Mouse (Mus musculus) CH12.LX (cell line): ENCODE results near the gene Iscu. TPM values are rescaled to one million over a fixed set of nuclear protein-coding genes. Genes with fewer than 3 reads are reported as not detected.
A peak's percentile ranks its signal among the peaks of the same experiment; 100 is the strongest.

Experiments used
- DNase-seq: peaks from one replicate; pipeline ENCODE4 v3.0.0-alpha.2; 2013; ENCODE audit errors: extremely low read depth
- H3K27ac ChIP-seq: 2 replicates; pipeline ENCODE4 v1.5.1; 2012; ENCODE audit warnings: low read depth, mild to moderate bottlenecking, control low read depth, moderate library complexity; ENCODE audit not compliant: insufficient read depth
- H3K27me3 ChIP-seq: replicated peaks from 2 replicates; pipeline ENCODE3; 2012; ENCODE audit warnings: inconsistent platforms
- H3K36me3 ChIP-seq, 2 experiments: replicated peaks in 1 of 2; 2 replicates each; pipeline versions ENCODE3 to v1.6.1; 2012; ENCODE audit warnings: inconsistent platforms in 1 of 2, low read length in 1 of 2, mild to moderate bottlenecking in 1 of 2, mixed read lengths in 1 of 2, moderate library complexity in 1 of 2; ENCODE audit not compliant: control insufficient read depth in 1 of 2, insufficient read depth in 1 of 2
- H3K4me1 ChIP-seq, 2 experiments: 2 replicates each; pipeline ENCODE4 v1.6.1; 2012; ENCODE audit warnings: inconsistent platforms in 1 of 2, moderate library complexity in 1 of 2; ENCODE audit not compliant: insufficient read depth in 2 of 2, control insufficient read depth in 1 of 2
- H3K4me2 ChIP-seq: 2 replicates; pipeline ENCODE4 v1.6.1; 2012; ENCODE audit warnings: low read depth, mild to moderate bottlenecking, control low read depth; ENCODE audit not compliant: poor library complexity, insufficient read depth, severe bottlenecking
- H3K4me3 ChIP-seq, 3 experiments: fragments of 150-350 bp in 1 of 3; sonication (generic) in 1 of 3; replicated peaks in 1 of 3; 2 replicates each; pipeline versions ENCODE3 to v1.5.1; 2011 to 2012; ENCODE audit warnings: low read depth in 2 of 3, low read length in 2 of 3, mild to moderate bottlenecking in 2 of 3, moderate library complexity in 2 of 3, control low read depth in 1 of 3, improper control_type of control experiment in 1 of 3, inconsistent platforms in 1 of 3, mixed read lengths in 1 of 3; ENCODE audit not compliant: poor library complexity in 1 of 3
- H3K79me2 ChIP-seq: replicated peaks from 2 replicates; pipeline ENCODE4 v1.6.1; 2012; ENCODE audit warnings: mild to moderate bottlenecking, moderate library complexity; ENCODE audit not compliant: control insufficient read depth, poor library complexity, insufficient read depth, severe bottlenecking; ENCODE audit errors: extremely low read depth
- H3K9ac ChIP-seq: 2 replicates; pipeline ENCODE4 v1.6.1; 2012; ENCODE audit warnings: low read depth, mild to moderate bottlenecking, control low read depth, moderate library complexity; ENCODE audit not compliant: insufficient read depth
- H3K9me3 ChIP-seq: replicated peaks from 2 replicates; pipeline ENCODE3; 2012; ENCODE audit warnings: low read length, inconsistent platforms, mixed read lengths
- BHLHE40 ChIP-seq: IDR thresholded peaks from 2 replicates; pipeline ENCODE4 v1.6.1; 2011; ENCODE audit warnings: mild to moderate bottlenecking, low read depth, low read length, improper control_type of control experiment
- CTCF ChIP-seq, 2 experiments: IDR thresholded peaks in 1 of 2; conservative IDR thresholded peaks in 1 of 2; 2 replicates each; pipeline ENCODE4 v1.5.1; 2011 to 2012; ENCODE audit warnings: low read depth in 2 of 2, low read length in 2 of 2, improper control_type of control experiment in 1 of 2, inconsistent platforms in 1 of 2, mild to moderate bottlenecking in 1 of 2, moderate library complexity in 1 of 2
- E2F4 ChIP-seq: IDR thresholded peaks from 2 replicates; pipeline ENCODE4 v1.6.1; 2011; ENCODE audit warnings: low read depth, low read length, improper control_type of control experiment; ENCODE audit not compliant: insufficient replicate concordance
- EP300 ChIP-seq: IDR thresholded peaks from 2 replicates; pipeline ENCODE4 v1.6.1; 2011; ENCODE audit warnings: low read length, improper control_type of control experiment
- ETS1 ChIP-seq: conservative IDR thresholded peaks from 2 replicates; pipeline ENCODE4 v1.6.1; 2012; ENCODE audit warnings: low read depth, mild to moderate bottlenecking, inconsistent platforms, low read length, improper control_type of control experiment, moderate library complexity
- JUND ChIP-seq: conservative IDR thresholded peaks from 2 replicates; pipeline ENCODE4 v1.6.1; 2011; ENCODE audit warnings: low read depth, low read length, improper control_type of control experiment
- MXI1 ChIP-seq: IDR thresholded peaks from 2 replicates; pipeline ENCODE4 v1.6.1; 2011; ENCODE audit warnings: mild to moderate bottlenecking, low read depth, low read length, improper control_type of control experiment
- MYC ChIP-seq: IDR thresholded peaks from 2 replicates; pipeline ENCODE4 v1.6.1; 2011; ENCODE audit warnings: low read depth, mild to moderate bottlenecking, improper control_type of control experiment, low read length
- NELFE ChIP-seq: IDR thresholded peaks from 2 replicates; pipeline ENCODE4 v1.6.1; 2011; ENCODE audit warnings: low read depth, low read length, improper control_type of control experiment
- TCF12 ChIP-seq: IDR thresholded peaks from 2 replicates; pipeline ENCODE4 v1.6.1; 2014; ENCODE audit warnings: low read depth, mild to moderate bottlenecking, inconsistent platforms, low read length, improper control_type of control experiment
- USF1 ChIP-seq: IDR thresholded peaks from 2 replicates; pipeline ENCODE4 v1.6.1; 2014; ENCODE audit warnings: low read depth, mild to moderate bottlenecking, inconsistent platforms, low read length, improper control_type of control experiment
- ZKSCAN1 ChIP-seq: IDR thresholded peaks from 2 replicates; pipeline ENCODE4 v1.6.1; 2012; ENCODE audit warnings: low read depth, inconsistent platforms, low read length, improper control_type of control experiment, borderline replicate concordance
- ZMIZ1 ChIP-seq: IDR thresholded peaks from 2 replicates; pipeline ENCODE4 v1.6.1; 2012; ENCODE audit warnings: low read depth, mild to moderate bottlenecking, inconsistent platforms, low read length, improper control_type of control experiment
- dilution Hi-C: fragments of 300-500 bp; cut with MboI; formaldehyde crosslinking; loops from 2 replicates; pipeline ENCODE4 v1.14.3; 2020; ENCODE audit warnings: low sequenced_read_pairs; ENCODE audit not compliant: extremely low pct_unique_long_range_greater_than_20kb, extremely low pct_ligation_motif_present
- in situ Hi-C: fragments of 300-500 bp; cut with MboI; formaldehyde crosslinking; loops from 3 replicates; pipeline ENCODE4 v1.14.3; 2019; ENCODE audit warnings: low sequenced_read_pairs, low pct_ligation_motif_present, low pct_unique_long_range_greater_than_20kb, mixed read lengths
- polyA plus RNA-seq: library from polyadenylated mRNA; unstranded; fragments of >175 nt; gene quantifications from 2 replicates; pipeline ENCODE4 v1.2.1, GENCODE M21; 2012; ENCODE audit warnings: low read depth; ENCODE audit not compliant: insufficient read length
- total RNA-seq, 2 experiments: library from RNA; depleted of rRNA; stranded (reverse); fragments of 300-350 nt in 1 of 2; fragments of >200 nt in 1 of 2; gene quantifications; 2 replicates each; pipeline ENCODE4 v1.2.3; 2012 to 2014

Iscu gene
- total and polyA plus RNA-seq, 3 experiments: 72.1 to 86.7 (median 79.3) TPM

DNA sequence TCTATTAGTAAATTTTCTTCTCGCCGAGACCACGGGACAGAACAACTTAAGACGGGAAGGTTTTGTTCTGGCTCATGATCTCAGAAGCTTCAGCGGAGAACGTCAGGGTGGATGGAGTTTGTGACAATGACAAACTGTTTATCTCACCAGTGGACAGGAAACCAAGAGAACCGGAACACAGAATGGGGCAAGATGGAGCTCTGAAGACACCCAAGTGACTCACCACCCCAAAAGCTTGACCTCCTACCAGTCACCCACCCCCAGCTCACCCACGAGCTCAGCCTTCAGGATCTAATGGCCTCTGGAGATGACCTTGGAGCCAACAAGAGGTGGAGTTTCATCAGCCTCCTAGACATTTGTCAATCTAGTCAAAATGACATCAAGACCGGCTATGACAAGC, 32.8 kb downstream of the Iscu start:
- no peaks in the 10 kb centered on the region for H3K9me3 ChIP-seq
- no peak overlapping the region for H3K4me3 ChIP-seq
- in situ Hi-C loops: no loop called here
- H3K36me3 ChIP-seq: no peaks in the 10 kb centered on the region
- H3K4me1 ChIP-seq: peaks cover 18 to 33% of the 10 kb centered on the region in 2 experiments
- no peak overlapping the region for H3K4me2 ChIP-seq
- dilution Hi-C loops: no loop called here
- TF ChIP-seq JUND (no peak), EP300 (no peak)
- no peak overlapping the region for H3K9ac ChIP-seq
- peaks cover 1% of the 10 kb centered on the region for H3K27me3 ChIP-seq
- H3K27ac ChIP-seq: no peak overlapping the region
- no peaks in the 10 kb centered on the region for H3K79me2 ChIP-seq
- DNase-seq: no peak

DNA sequence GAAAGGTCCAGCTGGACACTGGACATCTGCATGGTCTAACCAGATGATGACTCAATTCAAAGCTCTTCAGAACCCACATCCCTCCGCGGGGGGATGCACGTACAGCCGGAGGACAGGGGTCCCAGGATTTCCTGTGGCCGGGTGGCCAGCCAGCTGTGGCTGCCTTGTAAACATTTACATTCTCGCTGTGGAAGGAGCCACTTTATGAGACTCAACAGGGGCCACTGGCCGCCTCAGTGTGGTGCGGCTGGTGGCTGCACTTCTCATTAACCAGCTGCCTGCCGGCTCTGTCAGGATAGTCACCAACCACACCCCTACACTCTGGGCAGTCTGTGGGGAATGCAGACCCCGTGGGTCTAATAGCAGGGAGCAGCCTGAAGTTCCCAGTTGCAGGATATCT, 33.9 kb downstream of the Iscu start:
- Histone ChIP-seq H3K9me3 (peaks cover 2% of the 10 kb centered on the region), H3K27me3 (peaks cover 1% of the 10 kb centered on the region), H3K4me3 (no peak overlapping the region), H3K4me1 (peaks cover 18 to 27% of the 10 kb centered on the region in 2 experiments), H3K27ac (no peak overlapping the region), H3K4me2 (no peak overlapping the region), H3K79me2 (no peaks in the 10 kb centered on the region), H3K36me3 (no peaks in the 10 kb centered on the region), H3K9ac (no peak overlapping the region)
- DNase-seq: no peak
- in situ Hi-C loops (no loop called here), dilution Hi-C loops (no loop called here)
- 0 out of 2 replicates have a peak, but pooled peaks have one; percentile 25 for TF ChIP-seq ETS1
- 0 out of 2 replicates have a peak, but pooled peaks have one; percentile 21 for TF ChIP-seq BHLHE40
- no peak for TF ChIP-seq CTCF (conservative IDR thresholded peaks at IDR 0.05 in 1 of 2, IDR thresholded peaks at IDR 0.05 in 1 of 2; ENCODE audit: low read depth in 2 of 2, low read length in 2 of 2)
- TF ChIP-seq TCF12: peak; percentile 44; the same call in 1 of the 2 replicates
- TF ChIP-seq ZKSCAN1: no peak

DNA sequence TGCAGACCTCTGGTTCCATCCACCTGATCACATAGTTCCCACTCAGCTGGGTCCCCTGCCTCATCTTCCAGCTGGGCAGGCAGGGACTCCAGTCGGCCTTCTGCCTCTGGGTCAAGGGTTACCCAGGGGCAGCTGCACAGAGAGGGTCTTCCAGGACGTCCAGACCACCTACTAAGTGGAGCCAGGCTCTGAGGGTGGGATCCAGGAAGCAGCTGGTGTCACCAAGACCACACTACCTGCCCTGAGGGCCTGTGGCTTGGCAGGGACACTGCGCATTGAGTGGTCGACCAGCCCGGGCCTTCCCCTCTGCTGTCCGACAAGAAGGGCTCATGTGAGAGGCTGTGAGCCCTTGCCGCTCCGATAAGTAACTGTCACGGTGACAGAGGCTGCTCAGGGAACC, 35.2 kb downstream of the Iscu start:
- Histone ChIP-seq H3K9ac (no peak overlapping the region), H3K4me3 (no peak overlapping the region), H3K4me2 (no peak overlapping the region), H3K27ac (no peak overlapping the region), H3K4me1 (peaks cover 18 to 30% of the 10 kb centered on the region in 2 experiments), H3K27me3 (peaks cover 1% of the 10 kb centered on the region), H3K79me2 (no peaks in the 10 kb centered on the region), H3K36me3 (no peaks in the 10 kb centered on the region), H3K9me3 (peaks cover 2% of the 10 kb centered on the region)
- no peak for DNase-seq
- TF ChIP-seq ZMIZ1: no peak
- TF ChIP-seq TCF12: no peak
- no peak for TF ChIP-seq MYC
- TF ChIP-seq E2F4: no peak
- TF ChIP-seq USF1: no peak
- TF ChIP-seq MXI1: no peak
- no peak for TF ChIP-seq NELFE
- dilution Hi-C loops (no loop called here), in situ Hi-C loops (no loop called here)
